Mouse (Mus musculus) adrenal gland (tissue): ENCODE results near the gene Sf1.

Experiments used
- intact Hi-C: fragments of 180-260 bp; cut with DNase I; formaldehyde crosslinking; loops from one replicate; pipeline ENCODE4 v1.15.1; 2025

Sf1 gene

DNA sequence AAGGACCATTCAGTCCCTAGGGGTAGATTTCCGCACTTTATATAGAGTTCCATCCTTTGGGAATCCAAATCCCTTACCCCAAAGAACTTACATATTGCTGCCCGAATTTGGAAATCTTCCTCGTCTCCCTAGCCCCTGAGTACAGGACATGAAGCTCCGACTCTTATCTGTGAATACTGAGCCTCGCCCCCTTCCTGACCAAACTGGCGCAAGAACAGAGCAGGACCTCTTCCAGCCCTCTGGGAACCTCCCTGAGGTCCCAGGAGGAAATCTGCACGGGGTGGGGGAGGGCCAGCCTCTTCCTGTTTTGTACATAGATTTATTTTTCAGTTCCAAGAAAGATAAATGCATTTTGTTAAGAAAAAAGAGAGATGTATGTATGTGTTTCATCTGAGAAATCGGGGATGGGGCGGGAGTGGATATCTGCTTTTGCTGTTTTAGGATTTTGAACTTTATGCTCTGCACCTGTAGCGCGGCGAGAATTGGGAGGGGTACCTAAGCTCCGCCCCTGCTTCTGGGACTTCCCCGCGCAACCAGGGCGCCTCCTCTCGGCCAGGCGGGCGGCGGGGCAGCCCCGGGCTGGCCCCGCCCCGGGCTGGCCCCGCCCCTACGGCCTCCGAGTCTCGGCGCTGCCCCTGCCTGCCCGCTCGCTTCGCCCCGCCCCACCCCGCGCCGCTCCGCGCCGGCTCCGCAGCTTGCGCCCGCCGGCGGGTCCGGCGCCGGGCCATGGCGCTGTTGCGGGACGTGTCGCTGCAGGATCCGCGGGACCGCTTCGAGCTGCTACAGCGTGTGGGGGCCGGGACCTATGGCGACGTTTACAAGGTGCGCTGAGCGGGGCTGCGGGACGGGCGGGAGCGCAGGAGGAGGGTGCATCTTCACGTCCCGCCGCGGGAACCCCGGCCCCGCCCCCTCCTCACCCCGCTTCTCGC, 22.7 kb upstream of the Sf1 start, which contains the start of gene Map4k2:
Gene Map4k2 (plus strand): TSS at position 612 of the 929 bp plus-strand sequence.
- intact Hi-C loops = no loop called here

DNA sequence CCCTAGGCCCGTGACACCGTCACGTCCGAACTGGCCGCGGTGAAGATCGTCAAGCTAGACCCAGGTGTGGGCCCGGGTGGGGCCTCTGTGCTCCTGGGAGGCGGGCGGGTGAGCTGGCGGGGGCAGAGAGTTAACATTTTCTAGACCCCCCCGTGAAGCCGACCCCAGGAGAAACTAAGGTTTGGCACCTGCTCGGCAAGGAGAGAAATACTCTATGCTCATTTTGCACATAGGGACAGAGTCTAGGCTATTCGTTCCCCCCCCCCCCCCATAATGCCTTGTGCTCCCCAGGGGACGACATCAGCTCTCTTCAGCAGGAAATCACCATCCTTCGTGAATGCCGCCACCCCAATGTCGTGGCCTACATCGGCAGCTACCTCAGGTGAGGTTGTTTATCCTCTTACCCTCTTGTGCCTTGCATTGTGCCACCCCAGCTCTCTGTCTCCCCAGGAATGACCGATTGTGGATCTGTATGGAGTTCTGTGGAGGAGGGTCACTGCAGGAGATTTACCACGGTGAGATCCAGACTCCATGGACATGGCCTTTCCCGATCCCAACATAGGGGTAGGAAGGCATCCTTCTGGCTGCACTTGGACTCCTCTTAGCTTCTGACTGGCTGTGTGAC, 21.9 kb upstream of the Sf1 start:
- intact Hi-C loops = no loop called here

DNA sequence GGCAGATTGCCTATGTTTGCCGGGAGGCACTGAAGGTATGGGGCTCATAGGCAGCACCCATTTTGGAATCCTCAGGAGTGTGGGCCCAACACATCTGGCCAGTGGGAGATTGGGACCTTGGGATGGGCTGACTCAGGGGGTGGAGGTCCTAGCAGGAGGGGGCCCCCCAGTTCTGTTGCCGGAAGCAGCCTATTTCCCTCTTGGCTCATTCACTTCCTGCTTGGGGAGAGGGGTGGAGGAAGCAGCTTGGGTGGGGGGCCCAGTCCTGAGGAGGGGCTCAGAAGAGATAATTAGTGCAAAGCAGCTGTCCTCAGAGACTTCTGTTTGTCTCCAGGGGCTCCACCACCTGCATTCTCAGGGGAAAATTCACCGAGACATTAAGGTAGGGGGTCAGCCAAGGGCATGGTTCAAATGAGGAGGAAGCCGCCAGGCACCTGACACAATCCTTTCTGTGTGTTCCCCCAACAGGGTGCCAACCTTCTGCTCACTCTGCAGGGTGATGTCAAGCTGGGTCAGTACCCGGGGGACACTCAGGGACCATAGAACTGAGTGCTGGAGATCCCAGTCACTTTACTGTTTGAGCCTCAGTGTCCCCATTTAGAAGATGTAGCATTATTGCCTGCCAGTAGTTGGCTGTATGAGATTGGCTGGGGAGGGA, 21.1 kb upstream of the Sf1 start:
- intact Hi-C loops = no loop called here

DNA sequence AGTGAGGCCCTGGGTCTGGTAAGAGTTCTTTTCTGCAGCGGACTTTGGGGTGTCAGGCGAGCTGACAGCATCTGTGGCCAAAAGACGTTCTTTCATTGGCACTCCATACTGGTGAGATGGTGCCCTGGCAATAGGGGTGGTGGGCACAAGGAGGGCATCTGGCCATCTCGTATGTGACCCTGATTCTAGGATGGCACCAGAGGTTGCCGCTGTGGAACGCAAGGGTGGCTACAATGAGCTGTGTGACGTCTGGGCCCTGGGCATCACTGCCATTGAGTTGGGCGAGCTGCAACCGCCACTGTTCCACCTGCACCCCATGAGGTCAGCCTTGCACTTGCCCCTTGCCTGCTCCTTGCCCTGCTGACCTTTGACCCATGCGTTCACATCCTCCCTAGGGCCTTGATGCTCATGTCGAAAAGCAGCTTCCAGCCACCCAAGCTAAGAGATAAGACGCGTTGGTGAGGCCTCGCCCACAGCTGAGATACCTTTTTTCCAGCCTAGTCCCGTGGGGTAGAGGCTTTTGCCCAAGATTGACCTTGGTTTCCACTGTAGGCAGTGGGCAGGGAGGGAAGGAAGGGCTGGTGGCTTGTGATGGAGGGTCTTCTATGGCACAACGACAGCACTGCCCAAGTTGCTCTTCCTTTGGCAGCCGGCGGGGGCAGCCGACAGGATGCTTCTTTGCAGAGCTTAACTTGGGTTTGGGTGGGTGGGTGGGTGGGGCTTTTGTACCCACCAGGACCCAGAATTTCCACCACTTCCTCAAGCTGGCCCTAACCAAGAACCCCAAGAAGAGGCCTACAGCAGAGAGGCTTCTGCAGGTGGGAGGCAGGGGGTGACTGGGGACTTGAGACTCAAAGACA, 20.2 kb upstream of the Sf1 start:
- intact Hi-C loops = no loop called here

- intact Hi-C loops = no loop called here
Measured at GRCm38 (mm10) chr19:6343996-6344395, 19.5 kb upstream of the Sf1 start.

DNA sequence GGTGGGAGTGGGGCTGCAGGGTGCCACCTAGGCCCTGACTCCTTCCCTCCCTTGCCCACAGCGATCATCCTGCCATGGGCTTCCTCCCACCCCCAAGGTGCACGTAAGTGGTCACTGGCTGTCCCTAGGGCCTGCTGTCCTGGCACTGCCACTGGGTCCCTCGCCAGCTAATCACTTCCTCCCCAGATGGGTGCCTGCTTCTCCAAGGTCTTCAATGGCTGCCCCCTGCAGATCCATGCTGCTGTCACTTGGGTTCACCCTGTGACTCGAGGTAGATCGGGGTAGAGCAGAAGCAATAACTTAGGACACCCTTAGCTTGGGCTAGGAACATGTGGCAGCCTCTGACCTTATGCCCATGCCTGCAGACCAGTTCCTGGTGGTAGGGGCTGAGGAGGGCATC, 17.5 kb upstream of the Sf1 start:
- intact Hi-C loops = no loop called here

DNA sequence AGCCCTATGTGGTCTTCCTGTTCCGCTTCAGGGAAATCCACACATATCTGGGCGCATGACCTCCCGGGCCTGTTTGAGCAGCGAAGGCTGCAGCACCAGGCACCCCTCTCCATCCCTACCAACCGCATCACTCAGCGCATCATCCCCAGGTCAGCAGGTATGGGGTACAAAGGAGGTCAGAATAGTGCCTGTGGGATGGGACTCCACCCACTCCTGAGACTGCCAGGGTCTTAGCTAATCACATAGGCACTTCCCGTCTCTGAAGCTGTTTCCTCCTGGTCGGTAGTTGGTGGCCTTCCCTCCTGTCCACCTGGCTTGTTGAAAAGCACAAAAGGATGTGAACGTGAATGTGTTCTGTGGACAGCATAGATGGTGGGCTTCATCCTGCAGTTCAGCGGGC, 16.8 kb upstream of the Sf1 start:
- intact Hi-C loops = no loop called here

DNA sequence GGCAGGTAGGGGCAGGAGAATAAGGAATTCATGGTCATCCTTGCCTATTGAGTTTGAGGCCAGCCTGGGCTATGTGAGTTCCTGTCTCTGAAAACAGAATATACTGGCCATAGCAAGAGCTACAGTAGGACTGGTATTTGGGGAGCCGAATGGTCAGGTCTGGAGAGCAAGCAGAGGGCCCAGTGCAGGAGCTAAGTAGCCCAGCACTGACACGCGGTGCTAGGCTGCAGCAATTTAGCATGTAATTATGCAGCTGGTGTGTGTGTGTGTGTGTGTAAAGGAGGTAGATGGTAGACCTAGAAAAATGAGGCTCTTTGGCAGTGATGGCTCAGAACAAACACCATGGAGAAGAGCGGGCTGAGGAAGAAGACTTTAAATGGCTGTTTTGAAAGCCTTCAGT, 15.9 kb upstream of the Sf1 start:
- intact Hi-C loops = no loop called here

- intact Hi-C loops = no loop called here
Measured at GRCm38 (mm10) chr19:6348717-6349116, 14.8 kb upstream of the Sf1 start.

GRCm38 (mm10) chr19:6349215-6349983, 14.1 kb upstream of the Sf1 start:
- intact Hi-C loops = no loop called here

- intact Hi-C loops = no loop called here
Measured at GRCm38 (mm10) chr19:6351431-6352106, 11.9 kb upstream of the Sf1 start.

DNA sequence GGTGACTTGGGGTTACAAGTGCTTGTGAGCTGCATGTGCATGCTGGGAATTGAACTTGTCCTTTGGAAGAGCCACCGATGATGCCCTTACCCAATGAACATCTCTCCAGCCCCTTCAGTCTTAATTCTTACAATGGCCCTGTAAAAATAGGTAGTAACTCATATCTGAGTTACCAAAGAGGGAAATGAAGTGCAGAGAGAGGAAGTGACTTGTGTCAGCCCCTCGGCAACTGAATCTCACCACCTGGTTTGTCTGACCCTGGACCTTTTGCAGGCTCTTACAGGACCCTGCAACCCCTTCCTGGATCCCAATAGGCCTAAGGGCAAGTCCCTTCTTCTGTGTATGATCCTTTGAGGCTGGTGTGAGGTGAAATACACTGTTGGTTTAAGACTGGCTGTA, 11.4 kb upstream of the Sf1 start:
- intact Hi-C loops = no loop called here

DNA sequence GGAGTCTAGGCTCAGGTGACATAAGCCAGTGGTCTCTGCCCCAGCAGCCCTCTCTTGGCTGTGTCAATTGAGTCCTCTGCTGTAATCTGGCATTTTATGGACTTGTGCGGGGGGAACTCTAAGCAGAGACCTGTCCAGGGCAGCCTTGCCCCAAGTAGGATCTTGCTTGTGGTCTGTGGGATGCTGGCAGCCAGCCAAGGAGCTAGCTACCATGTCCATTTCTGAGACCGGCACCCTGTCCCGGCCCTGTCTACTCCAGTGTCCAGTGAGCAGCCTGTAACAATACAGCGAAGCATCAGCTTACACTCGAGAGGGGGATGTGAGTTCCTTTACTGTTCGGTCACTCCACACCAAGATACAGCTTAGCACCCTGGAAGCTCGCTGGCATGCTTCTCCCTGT, 9.5 kb upstream of the Sf1 start:
- intact Hi-C loops = no loop called here

- intact Hi-C loops = no loop called here
Measured at GRCm38 (mm10) chr19:6361291-6361690, 2.2 kb upstream of the Sf1 start.

DNA sequence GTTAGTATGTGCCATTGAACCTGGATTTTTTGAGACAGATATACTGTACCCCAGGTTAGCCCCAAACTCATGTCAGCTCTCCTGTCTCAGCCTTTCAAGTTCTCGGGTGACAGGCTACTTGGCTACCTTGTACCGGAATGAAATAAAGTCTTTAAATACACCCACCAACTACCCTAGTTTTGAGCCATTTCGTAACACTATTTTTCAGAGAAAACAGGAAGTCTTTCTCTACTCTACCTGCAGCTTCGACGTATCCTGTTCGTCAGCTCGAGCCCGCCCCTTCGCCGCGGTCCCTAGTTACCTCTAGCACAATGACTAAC, 439 bp upstream of the Sf1 start:
- intact Hi-C loops = no loop called here

DNA sequence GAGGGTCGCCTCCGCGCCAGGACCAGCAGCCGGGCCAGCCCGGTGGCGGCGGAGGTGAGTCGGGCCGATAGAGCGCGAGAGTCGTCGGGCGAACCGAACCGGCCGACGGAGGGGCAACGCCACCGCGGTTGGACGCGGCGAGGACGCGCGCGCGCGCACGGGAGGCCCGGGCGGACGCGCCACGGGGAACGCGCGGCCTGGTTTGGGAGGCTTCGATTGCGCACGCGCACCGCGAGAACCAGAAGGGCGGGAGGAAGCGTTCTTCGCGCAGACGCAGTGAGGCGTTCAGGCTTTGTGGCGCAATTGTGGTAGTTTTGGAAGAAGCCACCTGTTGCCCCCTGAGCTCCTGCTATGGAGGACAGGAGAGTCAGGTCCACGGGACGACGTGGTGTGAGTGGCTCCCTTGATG, 831 bp downstream of the Sf1 start:
- intact Hi-C loops = no loop called here

DNA sequence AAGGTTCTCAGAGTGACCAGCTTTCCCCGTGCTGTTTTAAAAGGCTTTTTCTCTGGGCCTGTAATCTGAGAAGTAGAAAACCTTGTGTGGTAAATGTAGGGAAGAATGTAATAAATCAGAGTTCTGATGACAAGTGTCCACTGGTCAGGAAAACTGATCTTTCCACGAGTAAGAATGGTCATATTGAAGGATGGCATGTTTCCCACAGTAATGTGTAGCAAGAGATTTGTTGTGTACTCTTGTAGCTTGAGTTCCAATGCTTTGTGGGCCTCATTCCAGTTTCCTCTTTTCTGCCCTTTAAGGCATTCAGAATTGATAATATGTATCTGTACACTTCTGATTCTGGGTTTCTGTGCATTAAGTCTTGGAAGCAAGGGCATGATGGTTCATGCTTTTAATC, 1.4 kb downstream of the Sf1 start:
- intact Hi-C loops = no loop called here

GRCm38 (mm10) chr19:6370175-6370574, 6.7 kb downstream of the Sf1 start:
- intact Hi-C loops = no loop called here

- intact Hi-C loops = no loop called here
Measured at GRCm38 (mm10) chr19:6372433-6372832, 8.9 kb downstream of the Sf1 start.
